Mouse (Mus musculus): ENCODE measurements at regions not wholly inside any gene's neighbourhood (a gene's known extent, or its start where the extent isn't known, plus 50 kb on each side); places are given as distances from the start of the nearest gene placed in this dataset.

GRCm38 (mm10) chr3:22699317-22699716 is 622.9 kb downstream of the Tbl1xr1 start:
- TF ChIP-seq CTCF (IDR thresholded peaks at IDR 0.05; ENCODE audit: low read depth): no peak
- no peak for TF ChIP-seq EP300 (IDR thresholded peaks at IDR 0.05; ENCODE audit: low read depth)

All from liver, embryonic 14.5 days (tissue).